Mouse (Mus musculus): Measurements from ENCODE around the gene Olfr1023. TPM values are rescaled to one million over a fixed set of nuclear protein-coding genes. Genes with fewer than 3 reads are reported as not detected.

The Olfr1023 gene
- not detected for total RNA-seq (2021)
- long read RNA-seq, experiment 1: 0 reads
- long read RNA-seq, experiment 2: 0 reads

- intact Hi-C loops (cut with DNase I): no loop called here
- no peak for DNase-seq (ENCODE audit: low spot score in 2 of 2)
Observed at GRCm38 (mm10) chr2:85885340-85885739, at the start of gene Olfr1023. Olfr1023 (plus strand) TSS chr2:85885640.

GRCm38 (mm10) chr2:85845383-85845782 is 40.1 kb upstream of the Olfr1023 start, which contains the start of gene Olfr1019:
Olfr1019 (minus strand) TSS chr2:85845483.
- intact Hi-C loops (cut with DNase I): no loop called here
- no peak for DNase-seq (ENCODE audit: low spot score in 2 of 2)

- no peak for DNase-seq (ENCODE audit: low spot score in 2 of 2)
- intact Hi-C loops (cut with DNase I): no loop called here
Observed at GRCm38 (mm10) chr2:85846730-85847129, 38.7 kb upstream of the Olfr1023 start, which contains the start of gene Olfr1020. Olfr1020 (plus strand) TSS chr2:85847030.

- DNase-seq (ENCODE audit: low spot score in 2 of 2): no peak
- intact Hi-C loops (cut with DNase I): no loop called here
Observed at GRCm38 (mm10) chr2:85868294-85868693, 17.1 kb upstream of the Olfr1023 start, which contains the start of gene Olfr1022. Olfr1022 (plus strand) TSS chr2:85868594.

GRCm38 (mm10) chr2:85904952-85905351 is 19.5 kb downstream of the Olfr1023 start, which contains the start of gene Olfr1024:
Olfr1024 (minus strand) TSS chr2:85905052.
- intact Hi-C loops (cut with DNase I): no loop called here
- no peak for DNase-seq (ENCODE audit: low spot score in 2 of 2)

GRCm38 (mm10) chr2:85913197-85913596 is 27.8 kb downstream of the Olfr1023 start:
- no peak for DNase-seq (ENCODE audit: low spot score in 2 of 2)
- intact Hi-C loops (cut with DNase I): no loop called here

- intact Hi-C loops (cut with DNase I): no loop called here
- DNase-seq (ENCODE audit: low spot score in 2 of 2): no peak
Observed at GRCm38 (mm10) chr2:85914893-85915292, 29.5 kb downstream of the Olfr1023 start, which contains the start of gene Olfr1025-ps1. Olfr1025-ps1 (plus strand) TSS chr2:85915193.

GRCm38 (mm10) chr2:85921258-85921657 is 35.8 kb downstream of the Olfr1023 start, which contains the start of gene Olfr1026:
Olfr1026 (plus strand) TSS chr2:85921558.
- no peak for DNase-seq (ENCODE audit: low spot score in 2 of 2)
- intact Hi-C loops (cut with DNase I): no loop called here

Other genes starting within 250 kb of the Olfr1023 start
- gene Olfr1002, start 234.9 kb upstream of the Olfr1023 start, total RNA-seq (2021): not detected
- not detected for gene Olfr154, start 221.2 kb upstream of the Olfr1023 start, total RNA-seq (2021)
- gene Olfr1006, start 206.9 kb upstream of the Olfr1023 start, total RNA-seq (2021): not detected
- not detected for gene Olfr1008, start 196.2 kb upstream of the Olfr1023 start, total RNA-seq (2021)
- not detected for gene Olfr1009, start 170.2 kb upstream of the Olfr1023 start, total RNA-seq (2021)
- not detected for gene Olfr1012, start 122.9 kb upstream of the Olfr1023 start, total RNA-seq (2021)
- gene Olfr1013, start 118.5 kb upstream of the Olfr1023 start, total RNA-seq (2021): not detected
- not detected for gene Olfr1014, start 112.9 kb upstream of the Olfr1023 start, total RNA-seq (2021)
- gene Olfr1015, start 103.6 kb upstream of the Olfr1023 start, total RNA-seq (2021): not detected
- not detected for gene Olfr1016, start 83.1 kb upstream of the Olfr1023 start, total RNA-seq (2021)
- not detected for gene Olfr1018, start 67.2 kb upstream of the Olfr1023 start, total RNA-seq (2021)
- not detected for gene Olfr1019, start 40.2 kb upstream of the Olfr1023 start, total RNA-seq (2021)
- gene Olfr1020, start 38.6 kb upstream of the Olfr1023 start, total RNA-seq (2021): not detected
- not detected for gene Olfr1022, start 17.0 kb upstream of the Olfr1023 start, total RNA-seq (2021)
- gene Olfr1024, start 19.4 kb downstream of the Olfr1023 start, total RNA-seq (2021): not detected
- not detected for gene Olfr1025-ps1, start 29.6 kb downstream of the Olfr1023 start, total RNA-seq (2021)
- not detected for gene Olfr1026, start 35.9 kb downstream of the Olfr1023 start, total RNA-seq (2021)
- not detected for gene Olfr1028, start 64.8 kb downstream of the Olfr1023 start, total RNA-seq (2021)
- not detected for gene Olfr1029, start 88.3 kb downstream of the Olfr1023 start, total RNA-seq (2021)
- not detected for gene Olfr1030, start 93.6 kb downstream of the Olfr1023 start, total RNA-seq (2021)
- not detected for gene Olfr1031, start 104.7 kb downstream of the Olfr1023 start, total RNA-seq (2021)
- gene Olfr1032, start 119.9 kb downstream of the Olfr1023 start, total RNA-seq (2021): not detected
- not detected for gene Olfr1033, start 135.0 kb downstream of the Olfr1023 start, total RNA-seq (2021)
- not detected for gene Olfr1034, start 160.2 kb downstream of the Olfr1023 start, total RNA-seq (2021)
- not detected for gene Olfr1036, start 188.4 kb downstream of the Olfr1023 start, total RNA-seq (2021)
- not detected for gene Olfr1037, start 201.7 kb downstream of the Olfr1023 start, total RNA-seq (2021)

Measured in left cerebral cortex, postnatal 14 days (tissue).